Mouse (Mus musculus) left cerebral cortex, postnatal 25 days (tissue): ENCODE data around the gene Ptprn2. TPM values are rescaled to one million over a fixed set of nuclear protein-coding genes. Genes with fewer than 3 reads are reported as not detected.

Experiments
- DNase-seq, 2 experiments: peaks; one replicate each; pipeline ENCODE4 v3.0.0; 2022; ENCODE audit warnings: low spot score in 2 of 2, mixed read lengths in 1 of 2
- intact Hi-C: fragments of 180-260 bp; cut with DNase I; formaldehyde crosslinking; loops from one replicate; pipeline ENCODE4 v1.15.1; 2025
- total RNA-seq, 2 experiments: library from RNA; stranded (reverse); gene quantifications; 2 replicates each; pipeline ENCODE4 v1.2.3; 2021

The Ptprn2 gene
- total RNA-seq, 2 experiments from 2014 or later, result 356 to 377 TPM

GRCm38 (mm10) chr12:116582829-116583228, 97.3 kb downstream of the Ptprn2 start:
- intact Hi-C loops, result no loop called here
- DNase-seq, result no peak

GRCm38 (mm10) chr12:116585001-116585400, 99.5 kb downstream of the Ptprn2 start:
- intact Hi-C loops, result no loop called here
- DNase-seq, result peak in 1 of 2 experiments; percentile 87

GRCm38 (mm10) chr12:116586167-116586566, 100.6 kb downstream of the Ptprn2 start:
- intact Hi-C loops, result no loop called here
- no peak for DNase-seq

- DNase-seq, result peak in 1 of 2 experiments; percentile 60
- intact Hi-C loops, result no loop called here
Observed at GRCm38 (mm10) chr12:116587548-116587947, 102.0 kb downstream of the Ptprn2 start.

GRCm38 (mm10) chr12:116590076-116590475, 104.6 kb downstream of the Ptprn2 start:
- no peak for DNase-seq
- intact Hi-C loops, result no loop called here

GRCm38 (mm10) chr12:116594457-116594856, 108.9 kb downstream of the Ptprn2 start:
- DNase-seq, result no peak
- intact Hi-C loops, result no loop called here

GRCm38 (mm10) chr12:116594866-116595610, 109.5 kb downstream of the Ptprn2 start:
- intact Hi-C loops, result loop anchor here (5.0 kb wide), 1 partner anchor 108 kb away; the partner anchor contains the start of gene Ptprn2
- DNase-seq, result peak in 1 of 2 experiments; percentile 68

GRCm38 (mm10) chr12:116595727-116596126, 110.2 kb downstream of the Ptprn2 start:
- DNase-seq, result no peak
- intact Hi-C loops, result loop anchor here (5.0 kb wide), 1 partner anchor 108 kb away; the partner anchor contains the start of gene Ptprn2

- DNase-seq, result peak in 1 of 2 experiments; percentile 69
- intact Hi-C loops, result loop anchor here (5.0 kb wide), 1 partner anchor 110 kb away; the partner anchor contains the start of gene Ptprn2
Observed at GRCm38 (mm10) chr12:116596993-116597392, 111.5 kb downstream of the Ptprn2 start.

- no peak for DNase-seq
- intact Hi-C loops, result loop anchor here (5.0 kb wide), 1 partner anchor 110 kb away; the partner anchor contains the start of gene Ptprn2
Observed at GRCm38 (mm10) chr12:116597670-116598069, 112.2 kb downstream of the Ptprn2 start.

- DNase-seq, result peak in 1 of 2 experiments; percentile 85
- intact Hi-C loops, result loop anchor here (5.0 kb wide), 1 partner anchor 111 kb away; the partner anchor contains the start of gene Ptprn2
Observed at GRCm38 (mm10) chr12:116598123-116599005, 112.8 kb downstream of the Ptprn2 start.

- DNase-seq, result peak; percentile 72 to 77
- intact Hi-C loops, result loop anchor here (5.0 kb wide), 1 partner anchor 112 kb away; the partner anchor contains the start of gene Ptprn2
Observed at GRCm38 (mm10) chr12:116599537-116599936, 114.0 kb downstream of the Ptprn2 start.

- no peak for DNase-seq
- intact Hi-C loops, result no loop called here
Observed at GRCm38 (mm10) chr12:116600054-116600453, 114.5 kb downstream of the Ptprn2 start.

- intact Hi-C loops, result no loop called here
- no peak for DNase-seq
Observed at GRCm38 (mm10) chr12:116601395-116601794, 115.9 kb downstream of the Ptprn2 start.

- intact Hi-C loops, result no loop called here
- DNase-seq, result no peak
Observed at GRCm38 (mm10) chr12:116601921-116602320, 116.4 kb downstream of the Ptprn2 start.

GRCm38 (mm10) chr12:116608598-116608997, 123.1 kb downstream of the Ptprn2 start:
- intact Hi-C loops, result no loop called here
- DNase-seq, result no peak

GRCm38 (mm10) chr12:116619868-116620267, 134.3 kb downstream of the Ptprn2 start:
- intact Hi-C loops, result loop anchor here (2.0 to 10.0 kb wide), 4 partner anchors 68 to 385 kb away; partner anchors contain the start of gene Esyt2
- peak; percentile 80 to 87 for DNase-seq

- intact Hi-C loops, result loop anchor here (5.0 to 10.0 kb wide), 2 partner anchors 338 to 385 kb away; partner anchors contain the start of gene Esyt2
- DNase-seq, result no peak
Observed at GRCm38 (mm10) chr12:116620299-116620698, 134.8 kb downstream of the Ptprn2 start.

- DNase-seq, result no peak
- intact Hi-C loops, result loop anchor here (5.0 to 10.0 kb wide), 2 partner anchors 339 to 387 kb away; partner anchors contain the start of gene Esyt2
Observed at GRCm38 (mm10) chr12:116621325-116622040, 136.0 kb downstream of the Ptprn2 start.
